Mouse (Mus musculus) thymus, adult 2 months (tissue): ENCODE measurements around the gene Ift122. TPM values are rescaled to one million over a fixed set of nuclear protein-coding genes. Genes with fewer than 3 reads are reported as not detected.

Experiments used
- DNase-seq: peaks from one replicate; pipeline ENCODE4 v3.0.0; 2021
- H3K27ac ChIP-seq: fragments of 200-500 bp; 2 replicates; pipeline ENCODE4 v1.5.1; 2012; ENCODE audit warnings: low read length, control low read depth; ENCODE audit not compliant: control insufficient read depth, insufficient read depth
- H3K27me3 ChIP-seq: fragments of 200-500 bp; 2 replicates; pipeline ENCODE4 v1.6.1; 2012; ENCODE audit warnings: mild to moderate bottlenecking, low read length, moderate library complexity, mixed read lengths; ENCODE audit not compliant: control insufficient read depth, insufficient read depth
- H3K36me3 ChIP-seq: fragments of 200-500 bp; 2 replicates; pipeline ENCODE4 v1.6.1; 2012; ENCODE audit warnings: mild to moderate bottlenecking, low read length, moderate library complexity; ENCODE audit not compliant: control insufficient read depth, insufficient read depth
- H3K4me1 ChIP-seq: fragments of 200-500 bp; replicated peaks from 2 replicates; pipeline ENCODE4 v1.6.1; 2012; ENCODE audit warnings: low read length; ENCODE audit not compliant: control insufficient read depth, insufficient read depth
- H3K4me3 ChIP-seq: fragments of 200-500 bp; 2 replicates; pipeline ENCODE4 v1.5.1; 2012; ENCODE audit warnings: mild to moderate bottlenecking, low read length, control low read depth, moderate library complexity; ENCODE audit not compliant: control insufficient read depth, insufficient read depth
- CTCF ChIP-seq: fragments of 200-500 bp; IDR thresholded peaks from 2 replicates; pipeline ENCODE4 v1.5.1; 2012; ENCODE audit warnings: mild to moderate bottlenecking, control low read depth, low read length, moderate library complexity, borderline replicate concordance; ENCODE audit not compliant: control insufficient read depth, poor library complexity, insufficient read depth; ENCODE audit errors: extremely low read depth
- POLR2A ChIP-seq: fragments of 200-500 bp; IDR thresholded peaks from 2 replicates; pipeline ENCODE4 v1.6.1; 2012; ENCODE audit warnings: mild to moderate bottlenecking, low read length, control low read depth, moderate library complexity; ENCODE audit not compliant: control insufficient read depth, poor library complexity, insufficient read depth; ENCODE audit errors: extremely low read depth
- WGBS: fragments of 180-500 bp; shearing (Covaris S2); methylation state at CpG from one replicate; pipeline ENCODE4 v1.1.7; 2018; 5-methylcytosine and 5-hydroxymethylcytosine counted together
- polyA plus RNA-seq: library from polyadenylated mRNA; depleted of rRNA; stranded (reverse); fragments of >200 nt; gene quantifications from 2 replicates; pipeline ENCODE4 v1.2.3, GENCODE M21; 2012

Ift122 gene
- polyA plus RNA-seq, 1 experiment: 7.6 TPM

DNA sequence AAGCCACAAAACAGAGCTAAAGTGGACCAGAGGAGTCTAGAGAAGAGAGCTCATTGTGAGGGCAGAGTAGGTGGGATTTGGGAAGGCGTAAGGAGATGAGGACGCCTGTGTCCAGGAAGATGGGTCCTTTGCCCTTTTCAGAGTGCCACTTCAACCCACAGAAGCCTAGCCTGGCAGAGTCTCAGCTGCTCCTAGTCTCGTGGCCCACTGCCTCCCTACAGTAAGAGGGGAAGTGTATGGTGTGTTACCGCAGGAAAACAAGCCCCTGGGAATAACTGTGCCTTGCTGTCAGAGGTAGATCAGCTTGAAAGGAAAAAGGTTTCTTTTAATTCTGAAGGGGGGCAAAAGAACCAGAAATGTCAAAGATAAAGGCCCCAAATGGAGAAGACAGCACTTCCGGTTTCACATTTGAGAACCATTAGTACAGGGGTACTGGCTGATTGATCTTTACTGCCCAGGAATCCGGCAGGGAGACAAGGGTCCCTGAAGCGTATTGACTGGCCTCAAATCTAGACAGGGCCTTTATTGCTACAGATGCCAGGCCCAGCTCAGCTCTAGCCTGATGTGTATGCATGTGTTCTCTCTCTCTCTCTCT is 44.8 kb downstream of the Ift122 start:
- TF ChIP-seq CTCF: no peak
- TF ChIP-seq POLR2A: no peak
- DNase-seq: no peak
- WGBS: 86% methylated on average over 7 of the region's 7 CpGs
- no peaks in the 10 kb centered on the region for H3K27me3 ChIP-seq
- H3K4me3 ChIP-seq: no peak overlapping the region
- no peaks in the 10 kb centered on the region for H3K4me1 ChIP-seq
- no peak overlapping the region for H3K27ac ChIP-seq
- H3K36me3 ChIP-seq: no peaks in the 10 kb centered on the region

- TF ChIP-seq POLR2A (no peak), CTCF (peak; percentile 81; the same call in 1 of the 2 replicates)
- peak; percentile 69 for DNase-seq
- H3K27ac ChIP-seq: no peak overlapping the region
- H3K27me3 ChIP-seq: no peaks in the 10 kb centered on the region
- no peaks in the 10 kb centered on the region; the same call in 1 of the 2 replicates for H3K4me1 ChIP-seq
- H3K36me3 ChIP-seq: no peaks in the 10 kb centered on the region
- H3K4me3 ChIP-seq: no peak overlapping the region
- WGBS: 17% methylated on average over 3 of the region's 3 CpGs
These were observed 47.8 kb downstream of the Ift122 start for GRCm38 (mm10) chr6:115901062-115901461.

- Histone ChIP-seq H3K4me1 (no peaks in the 10 kb centered on the region; the same call in 1 of the 2 replicates), H3K36me3 (no peaks in the 10 kb centered on the region), H3K4me3 (no peak overlapping the region), H3K27ac (no peak overlapping the region), H3K27me3 (no peaks in the 10 kb centered on the region)
- no peak for TF ChIP-seq POLR2A
- no peak for TF ChIP-seq CTCF
- 94% methylated on average over 8 of the region's 8 CpGs for WGBS
- DNase-seq: no peak
These were observed 48.2 kb downstream of the Ift122 start for GRCm38 (mm10) chr6:115901489-115901931.

DNA sequence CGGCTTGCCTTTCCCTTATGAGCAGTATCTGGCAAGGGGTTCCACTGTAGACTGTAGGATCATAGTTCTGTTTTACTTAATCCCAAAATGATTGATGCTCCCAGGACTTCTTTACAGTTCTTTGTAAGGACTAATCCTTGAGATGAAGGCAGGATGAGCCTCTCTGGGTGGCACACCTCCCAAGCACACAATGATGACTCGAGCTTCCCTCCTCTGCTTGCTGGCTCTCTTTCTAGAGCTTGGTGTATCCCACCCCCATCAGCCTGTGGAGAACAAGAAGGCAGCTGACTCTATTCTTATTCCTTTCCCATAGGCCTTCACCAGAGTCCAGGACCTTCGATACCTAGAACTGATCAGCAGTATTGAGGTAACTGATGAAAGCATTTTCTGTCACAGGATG is 49.3 kb downstream of the Ift122 start:
- no peaks in the 10 kb centered on the region for H3K36me3 ChIP-seq
- H3K4me1 ChIP-seq: no peaks in the 10 kb centered on the region; the same call in 1 of the 2 replicates
- no peaks in the 10 kb centered on the region for H3K27me3 ChIP-seq
- DNase-seq: no peak
- 93% methylated on average over 3 of the region's 3 CpGs for WGBS
- TF ChIP-seq POLR2A: no peak
- TF ChIP-seq CTCF: no peak
- H3K27ac ChIP-seq: no peak overlapping the region
- no peak overlapping the region for H3K4me3 ChIP-seq

DNA sequence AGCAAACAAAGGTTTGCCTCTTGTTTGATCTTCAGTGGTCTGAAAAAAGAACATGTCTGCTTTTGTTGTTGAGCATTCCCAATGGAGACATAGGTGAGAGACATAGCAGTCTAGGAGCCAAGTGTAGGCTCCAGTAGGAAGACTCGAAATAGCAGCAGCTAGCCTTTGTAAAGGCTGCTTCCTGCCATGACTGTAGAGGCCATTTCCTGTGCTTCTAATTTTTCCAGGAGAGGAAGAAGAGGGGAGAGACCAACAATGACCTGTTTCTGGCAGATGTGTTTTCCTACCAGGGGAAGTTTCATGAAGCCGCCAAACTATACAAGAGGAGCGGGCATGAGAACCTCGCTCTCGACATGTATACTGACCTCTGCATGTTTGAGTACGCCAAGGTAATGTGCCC is 52.3 kb downstream of the Ift122 start:
- Histone ChIP-seq H3K4me3 (no peak overlapping the region), H3K4me1 (peaks cover 13% of the 10 kb centered on the region), H3K36me3 (no peaks in the 10 kb centered on the region), H3K27me3 (no peaks in the 10 kb centered on the region), H3K27ac (no peak overlapping the region)
- TF ChIP-seq POLR2A: no peak
- DNase-seq: no peak
- 94% methylated on average over 6 of the region's 6 CpGs for WGBS

DNA sequence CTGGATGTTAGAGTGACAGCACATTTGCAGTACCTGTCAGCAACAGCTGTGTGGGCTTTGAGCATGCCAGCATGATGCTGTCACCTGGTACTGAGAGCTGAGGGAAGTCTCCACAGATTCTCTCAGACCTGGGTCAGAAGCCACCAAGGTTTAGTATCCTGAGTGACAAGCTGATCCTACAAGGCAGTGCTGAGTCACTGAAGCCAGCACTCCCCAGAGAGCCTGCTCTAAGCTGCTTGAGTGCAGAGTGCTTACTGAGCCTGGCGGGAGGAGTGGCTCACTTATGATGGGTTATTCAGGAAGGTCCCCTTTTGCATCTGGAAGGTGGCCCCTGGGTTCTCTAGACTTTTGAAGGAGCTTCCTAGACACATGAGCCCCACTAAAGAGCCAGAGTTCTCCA is 53.2 kb downstream of the Ift122 start:
- 38% methylated on average over 1 of the region's 1 CpGs for WGBS
- TF ChIP-seq CTCF: no peak
- no peak for TF ChIP-seq POLR2A
- no peak overlapping the region for H3K4me3 ChIP-seq
- peaks cover 17% of the 10 kb centered on the region for H3K4me1 ChIP-seq
- no peak overlapping the region for H3K27ac ChIP-seq
- no peaks in the 10 kb centered on the region for H3K27me3 ChIP-seq
- no peaks in the 10 kb centered on the region for H3K36me3 ChIP-seq
- DNase-seq: no peak

DNA sequence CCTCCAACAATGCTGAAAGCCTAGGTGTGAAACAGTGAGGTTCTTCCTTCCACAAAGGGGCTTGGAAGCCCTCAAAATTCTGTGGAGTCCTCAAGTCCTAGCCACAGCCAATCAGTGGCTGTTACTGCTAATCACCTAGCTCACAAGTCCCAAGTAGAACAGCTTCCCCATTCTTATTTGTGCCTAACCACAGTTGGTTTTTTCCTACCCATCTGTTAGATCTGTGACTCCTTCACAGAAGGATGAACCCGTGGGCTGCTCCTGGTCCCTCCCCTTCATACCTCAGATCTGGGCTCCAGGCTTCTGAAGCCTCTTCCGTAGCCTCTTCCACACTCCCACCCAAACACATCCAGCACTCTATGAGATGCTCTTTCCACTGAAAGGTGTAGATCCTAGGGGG is 53.6 kb downstream of the Ift122 start:
- DNase-seq: no peak
- Histone ChIP-seq H3K27me3 (no peaks in the 10 kb centered on the region), H3K4me3 (no peak overlapping the region), H3K27ac (no peak overlapping the region), H3K4me1 (peaks cover 17% of the 10 kb centered on the region), H3K36me3 (no peaks in the 10 kb centered on the region)
- TF ChIP-seq POLR2A (no peak), CTCF (no peak)
- WGBS: 31% methylated on average over 2 of the region's 2 CpGs
